Mouse (Mus musculus): ENCODE results near the gene Tpcn1. TPM values are rescaled to one million over a fixed set of nuclear protein-coding genes. Genes with fewer than 3 reads are reported as not detected.

Gene Tpcn1
- polyA plus RNA-seq, 1 experiment from 2014 or later, result 12.4 TPM

DNA sequence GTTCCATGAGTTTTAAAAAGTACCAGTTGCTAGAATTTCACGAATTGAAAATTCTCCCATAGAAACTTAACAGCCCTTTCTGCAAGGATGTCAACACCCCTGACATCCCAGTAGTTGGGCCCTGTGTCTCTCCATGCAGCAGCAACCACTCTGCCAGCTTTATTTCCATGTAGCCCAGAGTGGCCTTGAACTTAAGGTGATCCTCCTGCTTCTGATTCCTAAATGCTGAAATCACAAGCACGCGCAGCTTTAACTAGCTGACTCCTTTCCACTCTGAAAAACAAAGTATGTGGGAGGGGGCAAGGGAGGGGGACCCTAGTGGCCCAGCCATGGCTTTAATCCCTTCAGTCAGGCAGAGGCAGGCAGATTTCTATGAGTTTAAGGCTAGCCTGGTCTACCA lies 18.9 kb upstream of the Tpcn1 start:
- no peak overlapping the region for H3K4me2 ChIP-seq
- 74% methylated on average over 3 of the region's 3 CpGs for WGBS

GRCm38 (mm10) chr5:120606590-120607200 lies 18.2 kb upstream of the Tpcn1 start:
- Histone ChIP-seq H3K4me2 (no peak overlapping the region), H3K4me3 (no peak overlapping the region), H3K36me3 (no peaks in the 10 kb centered on the region), H3K27me3 (no peaks in the 10 kb centered on the region), H3K4me1 (replicated peaks) (peaks cover 14% of the 10 kb centered on the region), H3K9ac (no peak overlapping the region), H3K27ac (no peak overlapping the region), H3K9me3 (replicated peaks) (no peaks in the 10 kb centered on the region)
- ATAC-seq (replicated peaks; ENCODE audit: insufficient number of reproducible peaks, insufficient read depth, low FRiP score, low read depth), result no peak
- 70% methylated on average over 25 of the region's 25 CpGs for whole genome bisulfite sequencing

More for the DNA sequence above, 18.9 kb upstream of the Tpcn1 start:
- no peaks in the 10 kb centered on the region for H3K27me3 ChIP-seq
- H3K9ac ChIP-seq, result no peak overlapping the region
- H3K36me3 ChIP-seq, result no peaks in the 10 kb centered on the region
- peaks cover 16% of the 10 kb centered on the region for H3K4me1 ChIP-seq (replicated peaks)
- ATAC-seq (replicated peaks; ENCODE audit: insufficient number of reproducible peaks, insufficient read depth, low FRiP score, low read depth), result no peak
- H3K9me3 ChIP-seq (replicated peaks), result no peaks in the 10 kb centered on the region
- H3K27ac ChIP-seq, result no peak overlapping the region
- no peak overlapping the region for H3K4me3 ChIP-seq

DNA sequence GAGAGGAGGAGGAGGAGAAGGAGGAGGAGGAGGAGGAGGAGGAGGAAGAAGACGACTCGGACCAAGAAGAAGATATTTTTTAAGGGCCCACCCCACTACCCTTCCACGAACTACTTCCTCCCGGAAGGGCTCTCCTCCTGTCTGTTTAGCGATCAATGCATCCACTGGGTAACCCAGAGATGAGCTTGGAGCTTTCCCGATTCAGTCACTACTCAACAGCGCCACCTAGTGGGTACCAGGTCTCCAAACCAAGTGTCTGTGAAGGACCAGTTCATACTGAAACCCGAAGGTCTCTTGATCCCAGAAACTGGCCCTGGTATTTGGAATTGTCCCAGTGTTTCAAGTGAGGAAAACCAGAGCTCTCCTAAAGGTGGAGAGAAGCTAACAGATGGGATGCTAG lies 17.2 kb upstream of the Tpcn1 start:
- H3K4me1 ChIP-seq (replicated peaks), result peaks cover 12% of the 10 kb centered on the region
- H3K4me3 ChIP-seq, result peak overlapping the region; percentile 41
- no peaks in the 10 kb centered on the region for H3K9me3 ChIP-seq (replicated peaks)
- H3K9ac ChIP-seq, result no peak overlapping the region
- H3K27ac ChIP-seq, result no peak overlapping the region
- H3K36me3 ChIP-seq, result no peaks in the 10 kb centered on the region
- H3K4me2 ChIP-seq, result peak overlapping the region; percentile 58
- H3K27me3 ChIP-seq, result no peaks in the 10 kb centered on the region
- peak; percentile 63 for ATAC-seq (replicated peaks; ENCODE audit: insufficient number of reproducible peaks, insufficient read depth, low FRiP score, low read depth)
- 3% methylated on average over 8 of the region's 8 CpGs for WGBS

GRCm38 (mm10) chr5:120605241-120605661 lies 16.8 kb upstream of the Tpcn1 start:
- ATAC-seq (replicated peaks; ENCODE audit: insufficient number of reproducible peaks, insufficient read depth, low FRiP score, low read depth), result 0 out of 2 replicates have a peak, but pooled peaks have one; percentile 5
- no peaks in the 10 kb centered on the region for H3K9me3 ChIP-seq (replicated peaks)
- peak overlapping the region; percentile 41 for H3K4me3 ChIP-seq
- no peaks in the 10 kb centered on the region for H3K36me3 ChIP-seq
- peak overlapping the region; percentile 58 for H3K4me2 ChIP-seq
- 0 out of 2 replicates have a peak, but pooled peaks cover 3% of the 10 kb centered on the region for H3K27me3 ChIP-seq
- WGBS, result 2% methylated on average over 10 of the region's 10 CpGs
- no peak overlapping the region for H3K9ac ChIP-seq
- no peak overlapping the region for H3K27ac ChIP-seq
- H3K4me1 ChIP-seq (replicated peaks), result peaks cover 17% of the 10 kb centered on the region

DNA sequence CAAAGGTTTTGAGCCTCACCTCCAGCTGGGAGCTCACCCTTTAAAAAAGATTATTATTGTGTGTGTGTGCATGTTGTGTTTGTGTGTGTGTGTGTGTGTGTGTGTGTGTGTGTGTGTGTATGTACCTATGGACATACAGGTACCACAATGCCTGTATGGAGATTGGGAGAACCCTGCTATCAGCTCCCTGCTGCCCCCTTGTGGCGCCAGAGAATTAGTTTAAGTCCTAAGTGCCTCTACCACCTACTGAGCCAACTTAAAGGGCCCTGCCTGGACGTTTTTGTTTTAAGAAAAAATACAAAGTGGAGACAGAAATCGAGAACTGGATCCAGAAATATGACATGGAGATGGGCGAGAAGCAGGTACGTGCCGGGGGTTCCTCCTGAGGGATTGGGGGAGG lies 16.4 kb upstream of the Tpcn1 start:
- Histone ChIP-seq H3K9me3 (replicated peaks) (no peaks in the 10 kb centered on the region), H3K4me2 (peak overlapping the region; percentile 58), H3K9ac (no peak overlapping the region), H3K27me3 (0 out of 2 replicates have a peak, but pooled peaks cover 5% of the 10 kb centered on the region), H3K27ac (no peak overlapping the region), H3K36me3 (no peaks in the 10 kb centered on the region), H3K4me3 (peak overlapping the region; percentile 41), H3K4me1 (replicated peaks) (peaks cover 18% of the 10 kb centered on the region)
- 3% methylated on average over 6 of the region's 6 CpGs for WGBS
- ATAC-seq (replicated peaks; ENCODE audit: insufficient number of reproducible peaks, insufficient read depth, low FRiP score, low read depth), result no peak

DNA sequence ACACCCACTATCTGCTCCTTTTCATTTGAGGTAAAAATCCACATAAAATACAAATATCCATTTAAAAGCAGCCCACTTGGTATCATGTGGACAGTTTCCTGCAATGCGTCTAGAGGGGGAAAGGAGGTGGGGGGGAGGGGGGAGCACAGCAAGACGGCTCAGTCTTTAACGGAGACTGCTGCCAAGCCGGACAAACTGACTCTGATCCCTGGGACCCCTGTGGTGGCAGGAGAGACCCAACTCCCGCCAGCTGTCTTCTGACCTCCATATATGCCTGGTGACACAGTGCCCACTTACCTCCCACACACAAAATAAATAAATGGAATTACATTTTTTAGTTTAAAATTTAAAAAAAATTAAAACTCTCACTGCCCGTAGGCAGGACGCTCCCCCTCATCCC lies 15.0 kb upstream of the Tpcn1 start:
- WGBS, result 70% methylated on average over 7 of the region's 7 CpGs
- Histone ChIP-seq H3K4me1 (replicated peaks) (peaks cover 18% of the 10 kb centered on the region), H3K9me3 (replicated peaks) (no peaks in the 10 kb centered on the region), H3K4me3 (no peak overlapping the region), H3K9ac (no peak overlapping the region), H3K27me3 (peaks cover 5% of the 10 kb centered on the region; the same call in 1 of the 2 replicates), H3K4me2 (no peak overlapping the region), H3K36me3 (no peaks in the 10 kb centered on the region), H3K27ac (no peak overlapping the region)
- ATAC-seq (replicated peaks; ENCODE audit: insufficient number of reproducible peaks, insufficient read depth, low FRiP score, low read depth), result no peak

- Histone ChIP-seq H3K4me1 (replicated peaks) (peaks cover 18% of the 10 kb centered on the region), H3K4me2 (no peak overlapping the region)
- 93% methylated on average over 12 of the region's 12 CpGs for WGBS
Observed at GRCm38 (mm10) chr5:120602210-120602609, 13.7 kb upstream of the Tpcn1 start.

GRCm38 (mm10) chr5:120600946-120601668 lies 12.6 kb upstream of the Tpcn1 start:
- ATAC-seq (replicated peaks; ENCODE audit: insufficient number of reproducible peaks, insufficient read depth, low FRiP score, low read depth), result no peak
- Histone ChIP-seq H3K27me3 (peaks cover 10% of the 10 kb centered on the region; the same call in 1 of the 2 replicates), H3K9ac (no peak overlapping the region), H3K4me1 (replicated peaks) (peaks cover 18% of the 10 kb centered on the region), H3K36me3 (no peaks in the 10 kb centered on the region), H3K27ac (no peak overlapping the region), H3K4me2 (no peak overlapping the region), H3K4me3 (no peak overlapping the region), H3K9me3 (replicated peaks) (no peaks in the 10 kb centered on the region)
- 36% methylated on average over 11 of the region's 11 CpGs for WGBS

More at GRCm38 (mm10) chr5:120602210-120602609, 13.7 kb upstream of the Tpcn1 start:
- peaks cover 5% of the 10 kb centered on the region; the same call in 1 of the 2 replicates for H3K27me3 ChIP-seq
- H3K4me3 ChIP-seq, result no peak overlapping the region
- no peaks in the 10 kb centered on the region for H3K36me3 ChIP-seq
- no peak overlapping the region for H3K27ac ChIP-seq
- no peak for ATAC-seq (replicated peaks; ENCODE audit: insufficient number of reproducible peaks, insufficient read depth, low FRiP score, low read depth)
- H3K9ac ChIP-seq, result no peak overlapping the region
- no peaks in the 10 kb centered on the region for H3K9me3 ChIP-seq (replicated peaks)

GRCm38 (mm10) chr5:120599625-120600024 lies 11.2 kb upstream of the Tpcn1 start:
- no peak overlapping the region for H3K27ac ChIP-seq
- peaks cover 13% of the 10 kb centered on the region for H3K4me1 ChIP-seq (replicated peaks)
- H3K4me3 ChIP-seq, result no peak overlapping the region
- H3K9me3 ChIP-seq (replicated peaks), result no peaks in the 10 kb centered on the region
- no peak overlapping the region for H3K9ac ChIP-seq
- H3K27me3 ChIP-seq, result peaks cover 10% of the 10 kb centered on the region; the same call in 1 of the 2 replicates
- H3K4me2 ChIP-seq, result no peak overlapping the region
- ATAC-seq (replicated peaks; ENCODE audit: insufficient number of reproducible peaks, insufficient read depth, low FRiP score, low read depth), result no peak
- no peaks in the 10 kb centered on the region for H3K36me3 ChIP-seq
- WGBS, result 71% methylated on average over 6 of the region's 6 CpGs

- 86% methylated on average over 6 of the region's 6 CpGs for WGBS
- no peaks in the 10 kb centered on the region for H3K9me3 ChIP-seq (replicated peaks)
- H3K27ac ChIP-seq, result no peak overlapping the region
- H3K4me3 ChIP-seq, result no peak overlapping the region
- no peaks in the 10 kb centered on the region for H3K4me1 ChIP-seq (replicated peaks)
- H3K27me3 ChIP-seq, result peaks cover 6% of the 10 kb centered on the region; the same call in 1 of the 2 replicates
- no peaks in the 10 kb centered on the region for H3K36me3 ChIP-seq
- no peak overlapping the region for H3K9ac ChIP-seq
- ATAC-seq (replicated peaks; ENCODE audit: insufficient number of reproducible peaks, insufficient read depth, low FRiP score, low read depth), result no peak
- H3K4me2 ChIP-seq, result no peak overlapping the region
Observed at GRCm38 (mm10) chr5:120594485-120594884, 6.0 kb upstream of the Tpcn1 start.

- no peak overlapping the region for H3K9ac ChIP-seq
- ATAC-seq (replicated peaks; ENCODE audit: insufficient number of reproducible peaks, insufficient read depth, low FRiP score, low read depth), result no peak
- H3K4me2 ChIP-seq, result no peak overlapping the region
- no peak overlapping the region for H3K27ac ChIP-seq
- no peaks in the 10 kb centered on the region for H3K9me3 ChIP-seq (replicated peaks)
- WGBS, result 62% methylated on average over 7 of the region's 7 CpGs
- H3K4me1 ChIP-seq (replicated peaks), result peaks cover 16% of the 10 kb centered on the region
- peaks cover 4% of the 10 kb centered on the region; the same call in 1 of the 2 replicates for H3K27me3 ChIP-seq
- no peaks in the 10 kb centered on the region for H3K36me3 ChIP-seq
- H3K4me3 ChIP-seq, result no peak overlapping the region
Observed at GRCm38 (mm10) chr5:120592141-120592540, 3.7 kb upstream of the Tpcn1 start.
